In the genomic region with DNA sequence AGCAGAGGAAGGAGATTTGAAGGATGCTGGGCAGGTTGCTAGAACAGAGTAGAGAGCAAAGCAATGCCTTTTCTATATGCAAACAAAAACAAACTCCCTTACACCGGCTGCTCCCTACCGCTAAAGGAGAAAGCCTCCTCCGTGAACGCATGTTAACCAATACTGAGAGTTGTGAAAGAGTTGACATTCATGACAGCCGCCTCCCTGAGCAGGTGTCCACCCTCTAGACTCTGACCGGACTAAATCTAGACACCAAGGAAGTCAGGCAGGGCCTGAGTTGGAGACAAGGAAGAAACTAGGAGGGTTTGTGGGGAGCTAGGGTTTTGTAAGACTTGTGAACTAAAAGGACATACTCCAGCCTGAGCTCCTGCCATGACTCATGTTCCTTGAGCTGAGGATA, we compare ENCODE assay signal across 31 mouse cellular contexts. TPM values are rescaled to one million over a fixed set of nuclear protein-coding genes. Genes with fewer than 3 reads are reported as not detected.
A peak's percentile ranks its signal among the peaks of the same experiment; 100 is the strongest.
DNase-seq lines count a peak whose midpoint lies in the region; ATAC-seq and TF ChIP-seq lines count a peak whose summit lies in the region.
"Had no signal": no experiment of that assay in that cellular context is flagged by ENCODE, and none has a peak within 500 bp of the region (broad histone marks: within the 10 kb centered on the region; RNA-seq: fewer than 3 reads in every experiment).

No protein-coding gene starts in this region.

- H3K36me3 ChIP-seq in liver, postnatal 0 days (replicated peaks; ENCODE audit: insufficient read depth, low read length) = no peaks in the 10 kb centered on the region
- no peaks in the 10 kb centered on the region for H3K36me3 ChIP-seq in liver, embryonic 11.5 days (ENCODE audit: control insufficient read depth, insufficient read depth, low read length)
- no peaks in the 10 kb centered on the region for H3K36me3 ChIP-seq in intestine, postnatal 0 days (ENCODE audit: control insufficient read depth, insufficient read depth)
- H3K36me3 ChIP-seq in stomach, postnatal 0 days (ENCODE audit: control insufficient read depth, insufficient read depth, low read length) = no peaks in the 10 kb centered on the region
- no peaks in the 10 kb centered on the region for H3K36me3 ChIP-seq in hindbrain, embryonic 14.5 days (replicated peaks; ENCODE audit: control insufficient read depth, insufficient read depth)
- H3K36me3 ChIP-seq: embryonic facial prominence, embryonic 12.5 days; embryonic facial prominence, embryonic 15.5 days; G1E; heart, embryonic 12.5 days; heart, embryonic 15.5 days; hindbrain, embryonic 10.5 days; hindbrain, embryonic 13.5 days had no signal

- no peak overlapping the region for H3K9ac ChIP-seq in liver, postnatal 0 days (replicated peaks)
- no peak overlapping the region for H3K9ac ChIP-seq in liver, embryonic 11.5 days (ENCODE audit: low read depth, low read length)
- no peak overlapping the region for H3K9ac ChIP-seq in intestine, postnatal 0 days (ENCODE audit: low read depth, low read length)
- no peak overlapping the region for H3K9ac ChIP-seq in stomach, postnatal 0 days (ENCODE audit: low read length)
- H3K9ac ChIP-seq in hindbrain, embryonic 14.5 days = no peak overlapping the region
- H3K9ac ChIP-seq: embryonic facial prominence, embryonic 12.5 days; embryonic facial prominence, embryonic 15.5 days; forebrain, postnatal 0 days; heart, embryonic 12.5 days; heart, embryonic 15.5 days; hindbrain, embryonic 13.5 days had no signal

- 54% methylated on average over 6 of the region's 6 CpGs for WGBS in liver, postnatal 0 days (ENCODE audit: insufficient replicate concordance)
- 74% methylated on average over 6 of the region's 6 CpGs for WGBS in liver, embryonic 11.5 days
- WGBS in intestine, postnatal 0 days = 39% methylated on average over 6 of the region's 6 CpGs
- 62% methylated on average over 6 of the region's 6 CpGs for WGBS in stomach, postnatal 0 days
- WGBS in hindbrain, embryonic 14.5 days = 77% methylated on average over 6 of the region's 6 CpGs
- WGBS in lung, adult 2 months = 58% methylated on average over 6 of the region's 6 CpGs

- H3K9me3 ChIP-seq in liver, postnatal 0 days (ENCODE audit: low read length) = no peaks in the 10 kb centered on the region
- H3K9me3 ChIP-seq in liver, embryonic 11.5 days (ENCODE audit: control insufficient read depth, low read length) = no peaks in the 10 kb centered on the region
- no peaks in the 10 kb centered on the region for H3K9me3 ChIP-seq in intestine, postnatal 0 days (ENCODE audit: control insufficient read depth)
- no peaks in the 10 kb centered on the region for H3K9me3 ChIP-seq in stomach, postnatal 0 days (ENCODE audit: control insufficient read depth, low read length)
- no peaks in the 10 kb centered on the region for H3K9me3 ChIP-seq in hindbrain, embryonic 14.5 days (ENCODE audit: control insufficient read depth, low read length)
- H3K9me3 ChIP-seq: embryonic facial prominence, embryonic 12.5 days; embryonic facial prominence, embryonic 15.5 days; G1E; heart, embryonic 12.5 days; heart, embryonic 15.5 days; hindbrain, embryonic 10.5 days; hindbrain, embryonic 13.5 days had no signal

- ATAC-seq in liver, postnatal 0 days = peak; percentile 44; the same call in 1 of the 2 replicates
- no peak for ATAC-seq in liver, embryonic 11.5 days (replicated peaks; ENCODE audit: low FRiP score)
- ATAC-seq in intestine, postnatal 0 days = peak; percentile 87
- ATAC-seq in stomach, postnatal 0 days (ENCODE audit: low FRiP score, low TSS enrichment) = no peak
- ATAC-seq in hindbrain, embryonic 14.5 days (ENCODE audit: low FRiP score) = no peak
- ATAC-seq: forebrain, embryonic 14.5 days; forebrain, postnatal 0 days; Patski had no signal

- H3K4me2 ChIP-seq in liver, postnatal 0 days (ENCODE audit: low read depth, low read length) = no peak overlapping the region
- H3K4me2 ChIP-seq in liver, embryonic 11.5 days = no peak overlapping the region
- peak overlapping the region; percentile 43; the same call in 1 of the 2 replicates for H3K4me2 ChIP-seq in intestine, postnatal 0 days (replicated peaks; ENCODE audit: low read depth)
- H3K4me2 ChIP-seq in stomach, postnatal 0 days (replicated peaks; ENCODE audit: low read depth) = no peak overlapping the region
- H3K4me2 ChIP-seq in hindbrain, embryonic 14.5 days (replicated peaks) = no peak overlapping the region
- H3K4me2 ChIP-seq: embryonic facial prominence, embryonic 12.5 days; embryonic facial prominence, embryonic 15.5 days; heart, embryonic 12.5 days; heart, embryonic 15.5 days; hindbrain, embryonic 13.5 days had no signal

- no peak for TF ChIP-seq EP300 in liver, postnatal 0 days (IDR thresholded peaks at IDR 0.05; ENCODE audit: low read depth)
- TF ChIP-seq EP300 in stomach, postnatal 0 days (optimal IDR thresholded peaks at IDR 0.05) = no peak

- H3K4me1 ChIP-seq in liver, postnatal 0 days (ENCODE audit: insufficient read depth) = peaks cover 16% of the 10 kb centered on the region
- H3K4me1 ChIP-seq in liver, embryonic 11.5 days (replicated peaks; ENCODE audit: control insufficient read depth, insufficient read depth, low read length) = peaks cover 9% of the 10 kb centered on the region
- H3K4me1 ChIP-seq in intestine, postnatal 0 days (replicated peaks; ENCODE audit: control insufficient read depth, insufficient read depth, low read length) = peaks cover 7% of the 10 kb centered on the region; the same call in 1 of the 2 replicates
- H3K4me1 ChIP-seq in stomach, postnatal 0 days (replicated peaks; ENCODE audit: control insufficient read depth, insufficient read depth) = no peaks in the 10 kb centered on the region
- no peaks in the 10 kb centered on the region for H3K4me1 ChIP-seq in hindbrain, embryonic 14.5 days (replicated peaks; ENCODE audit: control insufficient read depth, insufficient read depth, low read length)
- peaks cover 3% of the 10 kb centered on the region for H3K4me1 ChIP-seq in lung, adult 2 months (ENCODE audit: control insufficient read depth, insufficient read depth, low read length)
- H3K4me1 ChIP-seq: embryonic facial prominence, embryonic 12.5 days; embryonic facial prominence, embryonic 15.5 days; heart, embryonic 12.5 days; heart, embryonic 15.5 days; hindbrain, embryonic 10.5 days; hindbrain, embryonic 13.5 days had no signal

- DNase-seq in liver, postnatal 0 days = no peak
- no peak for DNase-seq in liver, embryonic 11.5 days (ENCODE audit: low spot score)
- no peak for DNase-seq in stomach, postnatal 0 days (ENCODE audit: low spot score)
- no peak for DNase-seq in right cerebral cortex, postnatal 14 days
- DNase-seq in hindbrain, embryonic 14.5 days (ENCODE audit: low spot score) = no peak
- DNase-seq in lung, adult 2 months = no peak
- DNase-seq: adrenal gland, postnatal 10 days; adrenal gland, postnatal 36 days; B cell, adult 2 months; cerebellum, adult 11 months; cerebellum, adult 2 months; cerebellum, adult 9-11 months; cerebellum, postnatal 25 days; forebrain, postnatal 0 days; gastrocnemius, adult 2 months; gastrocnemius, postnatal 14 days; heart, adult 18-20 months; heart, postnatal 10 days; heart, postnatal 36 days had no signal

- TF ChIP-seq POLR2A in lung, adult 2 months (IDR thresholded peaks at IDR 0.05; ENCODE audit: borderline replicate concordance, extremely low read depth, low read depth, low read length) = no peak

- no peak overlapping the region for H3K27ac ChIP-seq in liver, postnatal 0 days (ENCODE audit: low read depth)
- no peak overlapping the region for H3K27ac ChIP-seq in liver, embryonic 11.5 days (ENCODE audit: low read depth, low read length)
- peak overlapping the region; percentile 70 for H3K27ac ChIP-seq in intestine, postnatal 0 days (ENCODE audit: low read depth, low read length)
- H3K27ac ChIP-seq in stomach, postnatal 0 days (replicated peaks) = 0 out of 2 replicates have a peak overlapping the region, but pooled peaks have one; percentile 8
- H3K27ac ChIP-seq in hindbrain, embryonic 14.5 days = no peak overlapping the region
- H3K27ac ChIP-seq: embryonic facial prominence, embryonic 12.5 days; embryonic facial prominence, embryonic 15.5 days; gastrocnemius, adult 2 months; heart, embryonic 15.5 days; hindbrain, embryonic 10.5 days; hindbrain, embryonic 13.5 days had no signal

- TF ChIP-seq CTCF in liver, postnatal 0 days (IDR thresholded peaks at IDR 0.05; ENCODE audit: low read depth) = no peak
- TF ChIP-seq CTCF in intestine, postnatal 0 days (IDR thresholded peaks at IDR 0.05; ENCODE audit: low read depth) = no peak
- no peak for TF ChIP-seq CTCF in stomach, postnatal 0 days (IDR thresholded peaks at IDR 0.05; ENCODE audit: low read depth)
- no peak for TF ChIP-seq CTCF in lung, adult 2 months (IDR thresholded peaks at IDR 0.05; ENCODE audit: insufficient read depth, low read length)

- H3K27me3 ChIP-seq in liver, postnatal 0 days (ENCODE audit: insufficient read depth, low read length) = no peaks in the 10 kb centered on the region
- H3K27me3 ChIP-seq in liver, embryonic 11.5 days (replicated peaks; ENCODE audit: control insufficient read depth, insufficient read depth, low read length) = peaks cover 4% of the 10 kb centered on the region
- no peaks in the 10 kb centered on the region for H3K27me3 ChIP-seq in intestine, postnatal 0 days (replicated peaks; ENCODE audit: control insufficient read depth, insufficient read depth, low read length)
- no peaks in the 10 kb centered on the region for H3K27me3 ChIP-seq in stomach, postnatal 0 days (ENCODE audit: control insufficient read depth, insufficient read depth, low read length)
- H3K27me3 ChIP-seq in hindbrain, embryonic 14.5 days (ENCODE audit: control insufficient read depth, insufficient read depth, low read length) = no peaks in the 10 kb centered on the region
- H3K27me3 ChIP-seq: CH12.LX; embryonic facial prominence, embryonic 12.5 days had no signal

- H3K4me3 ChIP-seq in liver, postnatal 0 days (ENCODE audit: low read depth, low read length) = no peak overlapping the region
- no peak overlapping the region for H3K4me3 ChIP-seq in liver, embryonic 11.5 days (ENCODE audit: low read depth, low read length)
- no peak overlapping the region for H3K4me3 ChIP-seq in intestine, postnatal 0 days (ENCODE audit: low read depth, low read length)
- no peak overlapping the region for H3K4me3 ChIP-seq in stomach, postnatal 0 days (ENCODE audit: low read depth, low read length)
- H3K4me3 ChIP-seq in hindbrain, embryonic 14.5 days (replicated peaks; ENCODE audit: low read length) = no peak overlapping the region
- H3K4me3 ChIP-seq in lung, adult 2 months (replicated peaks; ENCODE audit: extremely low read depth, low read depth, low read length) = no peak overlapping the region
- H3K4me3 ChIP-seq: embryonic facial prominence, embryonic 12.5 days; embryonic facial prominence, embryonic 15.5 days; gastrocnemius, adult 2 months; heart, embryonic 12.5 days; heart, embryonic 15.5 days; hindbrain, embryonic 10.5 days; hindbrain, embryonic 13.5 days had no signal

RNA-seq across cellular contexts. Expression of gene Ptk6, which starts 0.3 kb away (rescaled TPM):
- 0.20 and 0.27 TPM in 2 replicates for polyA plus RNA-seq in liver, postnatal 0 days (2015; fragmentation: Nextera tagmentation; extraction: Ambion mirVana)
- polyA plus RNA-seq in liver, embryonic 11.5 days (2014; fragmentation: Nextera tagmentation; extraction: Ambion mirVana) = not detected in 2 replicates
- polyA plus RNA-seq in intestine, postnatal 0 days (2015; fragmentation: Nextera tagmentation; extraction: Ambion mirVana) = 1.9 and 2.4 TPM in 2 replicates
- polyA plus RNA-seq in stomach, postnatal 0 days (2015; fragmentation: Nextera tagmentation; extraction: Ambion mirVana) = 5.8 and 5.9 TPM in 2 replicates
- polyA plus RNA-seq in hindbrain, embryonic 14.5 days (2014; fragmentation: Nextera tagmentation; extraction: Ambion mirVana) = not detected in 2 replicates
- 0.29 and 1.6 TPM in 2 replicates for polyA plus RNA-seq in lung, adult 2 months (2012; rRNA removed)
- polyA plus RNA-seq: embryonic facial prominence, embryonic 12.5 days; forebrain, embryonic 11.5 days; forebrain, embryonic 14.5 days; forebrain, postnatal 0 days; G1E; heart, embryonic 12.5 days; hindbrain, embryonic 10.5 days; hindbrain, embryonic 13.5 days; Patski had no signal

RNA-seq across cellular contexts. Expression of gene Srms, which starts 10.1 kb away (rescaled TPM):
- polyA plus RNA-seq in liver, postnatal 0 days (2015; fragmentation: Nextera tagmentation; extraction: Ambion mirVana) = 0.35 and 0.44 TPM in 2 replicates
- polyA plus RNA-seq in liver, embryonic 11.5 days (2014; fragmentation: Nextera tagmentation; extraction: Ambion mirVana) = 0.23 TPM in 1 of 2 replicates, not detected in the other
- polyA plus RNA-seq in intestine, postnatal 0 days (2015; fragmentation: Nextera tagmentation; extraction: Ambion mirVana) = 0.17 and 0.20 TPM in 2 replicates
- 1.7 and 1.8 TPM in 2 replicates for polyA plus RNA-seq in stomach, postnatal 0 days (2015; fragmentation: Nextera tagmentation; extraction: Ambion mirVana)
- polyA plus RNA-seq in hindbrain, embryonic 14.5 days (2014; fragmentation: Nextera tagmentation; extraction: Ambion mirVana) = 0.29 and 0.48 TPM in 2 replicates
- 7.6 and 7.8 TPM in 2 replicates for polyA plus RNA-seq in lung, adult 2 months (2012; rRNA removed)
- polyA plus RNA-seq: G1E; hindbrain, embryonic 10.5 days; Patski had no signal

RNA-seq across cellular contexts. Expression of gene Ppdpf, which starts 15.8 kb away (rescaled TPM):
- 120 and 125 TPM in 2 replicates for polyA plus RNA-seq in liver, postnatal 0 days (2015; fragmentation: Nextera tagmentation; extraction: Ambion mirVana)
- polyA plus RNA-seq in liver, embryonic 11.5 days (2014; fragmentation: Nextera tagmentation; extraction: Ambion mirVana) = 172 and 179 TPM in 2 replicates
- 197 TPM in 2 replicates for polyA plus RNA-seq in intestine, postnatal 0 days (2015; fragmentation: Nextera tagmentation; extraction: Ambion mirVana)
- polyA plus RNA-seq in stomach, postnatal 0 days (2015; fragmentation: Nextera tagmentation; extraction: Ambion mirVana) = 294 and 310 TPM in 2 replicates
- 382 and 446 TPM in 2 replicates for polyA plus RNA-seq in hindbrain, embryonic 14.5 days (2014; fragmentation: Nextera tagmentation; extraction: Ambion mirVana)
- 145 and 157 TPM in 2 replicates for polyA plus RNA-seq in lung, adult 2 months (2012; rRNA removed)

RNA-seq across cellular contexts. Expression of gene Fndc11, which starts 16.9 kb away (rescaled TPM):
- polyA plus RNA-seq in liver, postnatal 0 days (2015; fragmentation: Nextera tagmentation; extraction: Ambion mirVana) = 0.09 TPM in 1 of 2 replicates, not detected in the other
- 0.34 TPM in 1 of 2 replicates, not detected in the other for polyA plus RNA-seq in liver, embryonic 11.5 days (2014; fragmentation: Nextera tagmentation; extraction: Ambion mirVana)
- 0.13 TPM in 1 of 2 replicates, not detected in the other for polyA plus RNA-seq in intestine, postnatal 0 days (2015; fragmentation: Nextera tagmentation; extraction: Ambion mirVana)
- 0.36 and 0.45 TPM in 2 replicates for polyA plus RNA-seq in stomach, postnatal 0 days (2015; fragmentation: Nextera tagmentation; extraction: Ambion mirVana)
- not detected in 2 replicates for polyA plus RNA-seq in hindbrain, embryonic 14.5 days (2014; fragmentation: Nextera tagmentation; extraction: Ambion mirVana)
- 2.3 and 2.4 TPM in 2 replicates for polyA plus RNA-seq in lung, adult 2 months (2012; rRNA removed)
- polyA plus RNA-seq: cerebellum, adult 2 months; forebrain, embryonic 11.5 days; G1E; heart, embryonic 12.5 days; Patski had no signal

RNA-seq across cellular contexts. Expression of gene Helz2, which starts 38.9 kb away (rescaled TPM):
- polyA plus RNA-seq in liver, postnatal 0 days (2015; fragmentation: Nextera tagmentation; extraction: Ambion mirVana) = 3.9 and 4.2 TPM in 2 replicates
- polyA plus RNA-seq in liver, embryonic 11.5 days (2014; fragmentation: Nextera tagmentation; extraction: Ambion mirVana) = 2.4 and 2.6 TPM in 2 replicates
- 5.7 and 6.9 TPM in 2 replicates for polyA plus RNA-seq in intestine, postnatal 0 days (2015; fragmentation: Nextera tagmentation; extraction: Ambion mirVana)
- polyA plus RNA-seq in stomach, postnatal 0 days (2015; fragmentation: Nextera tagmentation; extraction: Ambion mirVana) = 1.6 and 1.7 TPM in 2 replicates
- 0.22 and 0.70 TPM in 2 replicates for polyA plus RNA-seq in hindbrain, embryonic 14.5 days (2014; fragmentation: Nextera tagmentation; extraction: Ambion mirVana)
- 49.7 and 54.3 TPM in 2 replicates for polyA plus RNA-seq in lung, adult 2 months (2012; rRNA removed)

Comparison
In these comparisons a context has a peak if more than half of its experiments do, and no peak if none do; other contexts are left out.
1. ATAC-seq: peak in liver, postnatal 0 days (single experiment) and intestine, postnatal 0 days (single experiment); none in liver, embryonic 11.5 days (single experiment), stomach, postnatal 0 days (single experiment) and hindbrain, embryonic 14.5 days (single experiment).
2. H3K27ac ChIP-seq: peak in intestine, postnatal 0 days (single experiment) and stomach, postnatal 0 days (single experiment); none in liver, postnatal 0 days (single experiment), liver, embryonic 11.5 days (single experiment) and hindbrain, embryonic 14.5 days (single experiment).